Mouse (Mus musculus): ENCODE results near the gene Trpc4ap. TPM values are rescaled to one million over a fixed set of nuclear protein-coding genes. Genes with fewer than 3 reads are reported as not detected.
A peak's percentile ranks its signal among the peaks of the same experiment; 100 is the strongest.
"Not testable (repeated sequence)": the region's sequence is repeated elsewhere in the genome, so short reads cannot be mapped to it uniquely, and the experiment has no call there.

Gene Trpc4ap
- polyA plus RNA-seq, 1 experiment from 2014 or later = 102 TPM

- no peak overlapping the region for H3K4me3 ChIP-seq (replicated peaks; ENCODE audit: low read depth, low read length)
- no peaks in the 10 kb centered on the region; the same call in 1 of the 2 replicates for H3K4me1 ChIP-seq (replicated peaks; ENCODE audit: insufficient read depth, low read length)
- H3K27me3 ChIP-seq (ENCODE audit: insufficient read depth, low read length) = no peaks in the 10 kb centered on the region
- ATAC-seq (replicated peaks; ENCODE audit: low FRiP score, low read depth) (no peak), DNase-seq (ENCODE audit: low spot score) (no peak)
- 49% methylated on average over 6 of the region's 6 CpGs for WGBS
- H3K9ac ChIP-seq (ENCODE audit: low read depth, low read length) = no peak overlapping the region
- no peaks in the 10 kb centered on the region for H3K9me3 ChIP-seq (replicated peaks; ENCODE audit: low read length)
- no peak for TF ChIP-seq CTCF (IDR thresholded peaks at IDR 0.05; ENCODE audit: low read depth)
- H3K36me3 ChIP-seq (ENCODE audit: insufficient read depth, low read length) = no peaks in the 10 kb centered on the region
- H3K27ac ChIP-seq = no peak overlapping the region
- no peak overlapping the region for H3K4me2 ChIP-seq (ENCODE audit: low read length)
Measured at GRCm38 (mm10) chr2:155616971-155617370, 75.2 kb downstream of the Trpc4ap start.

GRCm38 (mm10) chr2:155613953-155614352 lies 78.2 kb downstream of the Trpc4ap start:
- TF ChIP-seq CTCF (IDR thresholded peaks at IDR 0.05; ENCODE audit: low read depth) = no peak
- Histone ChIP-seq H3K36me3 (ENCODE audit: insufficient read depth, low read length) (no peaks in the 10 kb centered on the region), H3K27ac (no peak overlapping the region), H3K4me1 (replicated peaks; ENCODE audit: insufficient read depth, low read length) (no peaks in the 10 kb centered on the region; the same call in 1 of the 2 replicates), H3K4me2 (ENCODE audit: low read length) (peak overlapping the region; percentile 47; the same call in 1 of the 2 replicates), H3K27me3 (ENCODE audit: insufficient read depth, low read length) (no peaks in the 10 kb centered on the region), H3K9me3 (replicated peaks; ENCODE audit: low read length) (no peaks in the 10 kb centered on the region), H3K9ac (ENCODE audit: low read depth, low read length) (no peak overlapping the region), H3K4me3 (replicated peaks; ENCODE audit: low read depth, low read length) (no peak overlapping the region)
- ATAC-seq (replicated peaks; ENCODE audit: low FRiP score, low read depth) (no peak), DNase-seq (ENCODE audit: low spot score) (no peak)
- WGBS = 72% methylated on average over 8 of the region's 8 CpGs

GRCm38 (mm10) chr2:155613326-155613755 lies 78.8 kb downstream of the Trpc4ap start:
- Histone ChIP-seq H3K4me2 (ENCODE audit: low read length) (peak overlapping the region; percentile 47), H3K27ac (no peak overlapping the region), H3K9me3 (replicated peaks; ENCODE audit: low read length) (no peaks in the 10 kb centered on the region), H3K4me3 (replicated peaks; ENCODE audit: low read depth, low read length) (peak overlapping the region; percentile 13), H3K27me3 (ENCODE audit: insufficient read depth, low read length) (no peaks in the 10 kb centered on the region), H3K36me3 (ENCODE audit: insufficient read depth, low read length) (no peaks in the 10 kb centered on the region), H3K4me1 (replicated peaks; ENCODE audit: insufficient read depth, low read length) (no peaks in the 10 kb centered on the region; the same call in 1 of the 2 replicates), H3K9ac (ENCODE audit: low read depth, low read length) (no peak overlapping the region)
- peak; percentile 93 for ATAC-seq (replicated peaks; ENCODE audit: low FRiP score, low read depth)
- WGBS = 3% methylated on average over 20 of the region's 20 CpGs
- no peak for TF ChIP-seq CTCF (IDR thresholded peaks at IDR 0.05; ENCODE audit: low read depth)
- peak; percentile 73 for DNase-seq (ENCODE audit: low spot score)

- H3K9me3 ChIP-seq (replicated peaks; ENCODE audit: low read length) = no peaks in the 10 kb centered on the region
- no peak for ATAC-seq (replicated peaks; ENCODE audit: low FRiP score, low read depth)
- no peak for TF ChIP-seq CTCF (IDR thresholded peaks at IDR 0.05; ENCODE audit: low read depth)
- H3K9ac ChIP-seq (ENCODE audit: low read depth, low read length) = no peak overlapping the region
- H3K4me1 ChIP-seq (replicated peaks; ENCODE audit: insufficient read depth, low read length) = no peaks in the 10 kb centered on the region; the same call in 1 of the 2 replicates
- no peak overlapping the region for H3K27ac ChIP-seq
- H3K4me3 ChIP-seq (replicated peaks; ENCODE audit: low read depth, low read length) = no peak overlapping the region
- H3K27me3 ChIP-seq (ENCODE audit: insufficient read depth, low read length) = no peaks in the 10 kb centered on the region
- 84% methylated on average over 9 of the region's 9 CpGs for WGBS
- no peak overlapping the region for H3K4me2 ChIP-seq (ENCODE audit: low read length)
- DNase-seq (ENCODE audit: low spot score) = no peak
- H3K36me3 ChIP-seq (ENCODE audit: insufficient read depth, low read length) = no peaks in the 10 kb centered on the region
Measured at GRCm38 (mm10) chr2:155611834-155612550, 80.2 kb downstream of the Trpc4ap start.

GRCm38 (mm10) chr2:155610978-155611377 lies 81.2 kb downstream of the Trpc4ap start, which contains the start of gene Myh7b:
Gene Myh7b (plus strand): TSS chr2:155611212.
- no peaks in the 10 kb centered on the region for H3K36me3 ChIP-seq (ENCODE audit: insufficient read depth, low read length)
- TF ChIP-seq CTCF (IDR thresholded peaks at IDR 0.05; ENCODE audit: low read depth) = no peak
- DNase-seq (ENCODE audit: low spot score) (no peak), ATAC-seq (replicated peaks; ENCODE audit: low FRiP score, low read depth) (no peak)
- H3K4me3 ChIP-seq (replicated peaks; ENCODE audit: low read depth, low read length) = no peak within 1 kb of the TSS
- WGBS = 30% methylated on average over 4 of the region's 4 CpGs
- no peaks in the 10 kb centered on the region for H3K9me3 ChIP-seq (replicated peaks; ENCODE audit: low read length)
- no peaks in the 10 kb centered on the region; the same call in 1 of the 2 replicates for H3K4me1 ChIP-seq (replicated peaks; ENCODE audit: insufficient read depth, low read length)
- H3K4me2 ChIP-seq (ENCODE audit: low read length) = no peak within 1 kb of the TSS
- no peak within 1 kb of the TSS for H3K9ac ChIP-seq (ENCODE audit: low read depth, low read length)
- H3K27me3 ChIP-seq (ENCODE audit: insufficient read depth, low read length) = no peaks in the 10 kb centered on the region
- H3K27ac ChIP-seq = no peak within 1 kb of the TSS

- no peak for DNase-seq (ENCODE audit: low spot score)
- H3K27me3 ChIP-seq (ENCODE audit: insufficient read depth, low read length) = no peaks in the 10 kb centered on the region
- H3K27ac ChIP-seq = no peak overlapping the region
- no peak overlapping the region for H3K9ac ChIP-seq (ENCODE audit: low read depth, low read length)
- no peak for TF ChIP-seq CTCF (IDR thresholded peaks at IDR 0.05; ENCODE audit: low read depth)
- H3K36me3 ChIP-seq (ENCODE audit: insufficient read depth, low read length) = no peaks in the 10 kb centered on the region
- no peak overlapping the region for H3K4me2 ChIP-seq (ENCODE audit: low read length)
- H3K4me1 ChIP-seq (replicated peaks; ENCODE audit: insufficient read depth, low read length) = 0 out of 2 replicates have a peak, but pooled peaks cover 3% of the 10 kb centered on the region
- H3K4me3 ChIP-seq (replicated peaks; ENCODE audit: low read depth, low read length) = no peak overlapping the region
- no peaks in the 10 kb centered on the region for H3K9me3 ChIP-seq (replicated peaks; ENCODE audit: low read length)
- 85% methylated on average over 4 of the region's 4 CpGs for WGBS
- ATAC-seq (replicated peaks; ENCODE audit: low FRiP score, low read depth) = no peak
Measured at GRCm38 (mm10) chr2:155606360-155606759, 85.8 kb downstream of the Trpc4ap start.

- WGBS = 70% methylated on average over 4 of the region's 4 CpGs
Measured at GRCm38 (mm10) chr2:155605236-155605589, 87.0 kb downstream of the Trpc4ap start.

More at GRCm38 (mm10) chr2:155605236-155605589, 87.0 kb downstream of the Trpc4ap start:
- not testable (repeated sequence) for H3K4me3 ChIP-seq (replicated peaks; ENCODE audit: low read depth, low read length); H3K9me3 ChIP-seq (replicated peaks; ENCODE audit: low read length); H3K27ac ChIP-seq; ATAC-seq (replicated peaks; ENCODE audit: low FRiP score, low read depth); DNase-seq (ENCODE audit: low spot score); H3K36me3 ChIP-seq (ENCODE audit: insufficient read depth, low read length); H3K27me3 ChIP-seq (ENCODE audit: insufficient read depth, low read length); H3K4me2 ChIP-seq (ENCODE audit: low read length); H3K9ac ChIP-seq (ENCODE audit: low read depth, low read length); H3K4me1 ChIP-seq (replicated peaks; ENCODE audit: insufficient read depth, low read length)

Measured in kidney, postnatal 0 days (tissue).